In the genomic region with DNA sequence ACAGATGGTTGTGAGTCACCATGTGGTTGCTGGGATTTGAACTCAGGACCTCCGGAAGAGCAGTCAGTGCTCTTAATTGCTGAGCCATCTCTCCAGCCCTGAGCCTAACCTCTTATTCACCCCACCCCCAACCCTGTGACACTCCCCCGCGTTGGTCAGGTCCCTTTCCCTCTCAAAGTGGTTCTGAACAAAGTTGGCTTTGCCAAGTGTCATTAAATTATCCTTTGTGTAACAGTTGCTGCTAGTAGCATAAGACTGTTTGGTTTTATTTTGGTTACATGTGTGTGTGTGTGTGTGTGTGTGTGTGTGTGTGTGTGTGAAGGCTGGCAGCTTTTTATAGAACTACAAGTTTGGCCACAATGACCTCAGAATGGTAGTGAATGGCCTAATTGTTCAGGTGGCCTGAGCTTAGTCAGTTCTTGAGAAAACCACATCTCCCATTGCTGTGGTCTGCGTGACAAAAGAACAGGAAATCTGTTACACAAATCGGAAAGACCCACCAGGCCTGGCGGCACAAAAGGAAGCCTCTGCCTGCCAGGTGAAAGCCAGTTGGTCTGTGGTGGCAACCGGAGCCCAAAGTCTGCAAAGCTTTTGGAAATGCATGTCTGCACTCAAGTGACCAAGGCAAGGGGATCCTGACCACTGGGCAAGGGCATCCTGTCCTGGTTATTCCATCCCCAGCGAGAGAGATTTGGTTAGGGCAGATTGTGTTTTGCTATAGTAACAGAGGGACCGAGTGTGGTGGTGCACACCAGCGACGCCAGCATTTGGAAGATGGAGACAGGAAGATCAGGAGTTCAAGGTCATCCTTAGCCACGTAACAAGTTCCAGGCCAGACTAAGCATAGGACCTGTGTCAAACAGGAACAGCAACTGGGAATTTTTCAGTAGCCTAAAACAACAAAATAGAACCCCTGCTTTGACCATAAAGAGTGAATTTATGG, we compare ENCODE assay signal across 9 mouse cellular contexts. TPM values are rescaled to one million over a fixed set of nuclear protein-coding genes. Genes with fewer than 3 reads are reported as not detected.
DNase-seq lines count a peak whose midpoint lies in the region; ATAC-seq lines count a peak whose summit lies in the region.
"Had no signal": no experiment of that assay in that cellular context is flagged by ENCODE, and none has a peak within 500 bp of the region (broad histone marks: within the 10 kb centered on the region; RNA-seq: fewer than 3 reads in every experiment).

No protein-coding gene starts in this region.

- peak; percentile 17 for DNase-seq in adrenal gland, adult 2 months
- DNase-seq in adrenal gland, postnatal 36 days: no peak
- DNase-seq in naive thymus-derived CD4-positive, alpha-beta T cell, adult 2 months (ENCODE audit: low read depth): peak; percentile 76
- DNase-seq in c-Kit-positive CD71-positive TER-119-positive erythroid progenitor cells, embryonic 14.5 days (ENCODE audit: low spot score): no peak
- DNase-seq in right cerebral cortex, adult 2 months (ENCODE audit: low spot score in 2 of 2): no peak
- DNase-seq: lung, embryonic 14.5 days had no signal

- peak; percentile 85 for ATAC-seq in CD4-positive, CD25-positive, alpha-beta regulatory T cell, adult 4 months
- ATAC-seq in granulocyte monocyte progenitor cell, adult 5-6 weeks (replicated peaks; ENCODE audit: poor library complexity, severe bottlenecking): peak; percentile 63
- no peak for ATAC-seq in cerebellum, adult (ENCODE audit: insufficient number of reproducible peaks, low FRiP score, low TSS enrichment)

RNA-seq across cellular contexts. Expression of a gene that starts 10.6 kb away (rescaled TPM):
- total RNA-seq in adrenal gland, adult 2 months (2021): 100 to 1,000 TPM; 111 to 154 TPM
- 42.0 and 51.8 TPM in 2 replicates for polyA plus RNA-seq in adrenal gland, adult 2 months (2012; rRNA removed)
- 100 to 1,000 TPM; 131 to 134 TPM for total RNA-seq in adrenal gland, postnatal 36 days (2021)
- 100 to 1,000 TPM in 1 of 2 experiments, 10 to 100 TPM in 1; 74.6 to 113 TPM for polyA plus RNA-seq in CD4-positive, CD25-positive, alpha-beta regulatory T cell, adult 4 months (2017; shearing (Covaris generic))
- 166 and 176 TPM in 2 replicates for total RNA-seq in granulocyte monocyte progenitor cell, adult 5-6 weeks (2014; fragmentation: Nextera tagmentation)
- 169 and 186 TPM in 2 replicates for total RNA-seq in granulocyte monocyte progenitor cell, adult 5-6 weeks (2017)

RNA-seq across cellular contexts. Expression of a gene that starts 18.9 kb away (rescaled TPM):
- 10 to 100 TPM; 36.2 to 55.1 TPM for total RNA-seq in adrenal gland, adult 2 months (2021)
- 39.0 and 45.9 TPM in 2 replicates for polyA plus RNA-seq in adrenal gland, adult 2 months (2012; rRNA removed)
- 10 to 100 TPM; 51.6 to 70.4 TPM for total RNA-seq in adrenal gland, postnatal 36 days (2021)
- under 1 TPM in 1 of 2 experiments, not detected in 1; 0.66 TPM for polyA plus RNA-seq in CD4-positive, CD25-positive, alpha-beta regulatory T cell, adult 4 months (2017; shearing (Covaris generic))
- total RNA-seq in granulocyte monocyte progenitor cell, adult 5-6 weeks (2014; fragmentation: Nextera tagmentation): 3.3 and 9.7 TPM in 2 replicates
- total RNA-seq in granulocyte monocyte progenitor cell, adult 5-6 weeks (2017): 0.21 and 0.95 TPM in 2 replicates

Comparison
In these comparisons a context has a peak if more than half of its experiments do, and no peak if none do; other contexts are left out.
1. DNase-seq: peak in adrenal gland, adult 2 months (single experiment) and naive thymus-derived CD4-positive, alpha-beta T cell, adult 2 months (single experiment); none in adrenal gland, postnatal 36 days (0 of 2), c-Kit-positive CD71-positive TER-119-positive erythroid progenitor cells, embryonic 14.5 days (single experiment) and right cerebral cortex, adult 2 months (0 of 2).